Mouse (Mus musculus): ENCODE results near the gene Lgals12. TPM values are rescaled to one million over a fixed set of nuclear protein-coding genes. Genes with fewer than 3 reads are reported as not detected.

The Lgals12 gene
- total RNA-seq (2021), result 10 to 100 TPM; 18.9 to 67.5 TPM
- long read RNA-seq, experiment 1, transcript Lgals12-203 (10 exons, 2,470 nt), result major isoform, 15 of 48 reads
- long read RNA-seq, experiment 1, transcript Lgals12-202 (9 exons, 2,757 nt), result minor isoform, 11 of 48 reads
- long read RNA-seq, experiment 1, partial matches to known transcripts, result 9 of 48 reads
- long read RNA-seq, experiment 1, other reads (novel, unspliced or antisense), result 12 of 48 reads
- long read RNA-seq, experiment 2, transcript Lgals12-203 (10 exons, 2,470 nt), result major isoform, 6 of 15 reads
- long read RNA-seq, experiment 2, partial matches to known transcripts, result 4 of 15 reads
- long read RNA-seq, experiment 2, other reads (novel, unspliced or antisense), result 1 of 15 reads

- no peak for DNase-seq (ENCODE audit: low spot score in 2 of 2)
These were observed at the start of gene Lgals12 for GRCm38 (mm10) chr19:7606801-7607689. Lgals12 (minus strand) TSS chr19:7607193.

GRCm38 (mm10) chr19:7648913-7649666 lies 42.1 kb upstream of the Lgals12 start:
- no peak for DNase-seq (ENCODE audit: low spot score in 2 of 2)

- no peak for DNase-seq (ENCODE audit: low spot score in 2 of 2)
These were observed 26.8 kb upstream of the Lgals12 start for GRCm38 (mm10) chr19:7633786-7634185.

- DNase-seq (ENCODE audit: low spot score in 2 of 2), result no peak
These were observed 26.0 kb upstream of the Lgals12 start for GRCm38 (mm10) chr19:7633021-7633420.

- DNase-seq (ENCODE audit: low spot score in 2 of 2), result peak in 1 of 2 experiments; percentile 42
These were observed 10.7 kb upstream of the Lgals12 start for GRCm38 (mm10) chr19:7617696-7618095.

GRCm38 (mm10) chr19:7617085-7617484 lies 10.1 kb upstream of the Lgals12 start:
- DNase-seq (ENCODE audit: low spot score in 2 of 2), result no peak

GRCm38 (mm10) chr19:7616231-7616930 lies 9.4 kb upstream of the Lgals12 start:
- DNase-seq (ENCODE audit: low spot score in 2 of 2), result no peak

- DNase-seq (ENCODE audit: low spot score in 2 of 2), result no peak
These were observed 6.2 kb upstream of the Lgals12 start for GRCm38 (mm10) chr19:7613151-7613550.

- peak in 1 of 2 experiments; percentile 18 for DNase-seq (ENCODE audit: low spot score in 2 of 2)
These were observed 5.2 kb upstream of the Lgals12 start, which contains the start of gene Hrasls5 for GRCm38 (mm10) chr19:7611942-7612757. Hrasls5 (plus strand) TSS chr19:7612541.

GRCm38 (mm10) chr19:7607690-7608201 lies 753 bp upstream of the Lgals12 start:
- no peak for DNase-seq (ENCODE audit: low spot score in 2 of 2)

- DNase-seq (ENCODE audit: low spot score in 2 of 2), result no peak
These were observed 836 bp downstream of the Lgals12 start for GRCm38 (mm10) chr19:7605930-7606783.

- DNase-seq (ENCODE audit: low spot score in 2 of 2), result no peak
These were observed 2.0 kb downstream of the Lgals12 start for GRCm38 (mm10) chr19:7605013-7605412.

GRCm38 (mm10) chr19:7604107-7604506 lies 2.9 kb downstream of the Lgals12 start:
- DNase-seq (ENCODE audit: low spot score in 2 of 2), result no peak

GRCm38 (mm10) chr19:7601551-7601950 lies 5.4 kb downstream of the Lgals12 start:
- no peak for DNase-seq (ENCODE audit: low spot score in 2 of 2)

GRCm38 (mm10) chr19:7598481-7598880 lies 8.5 kb downstream of the Lgals12 start:
- peak in 1 of 2 experiments; percentile 16 for DNase-seq (ENCODE audit: low spot score in 2 of 2)

- peak in 1 of 2 experiments; percentile 20 for DNase-seq (ENCODE audit: low spot score in 2 of 2)
These were observed 11.5 kb downstream of the Lgals12 start for GRCm38 (mm10) chr19:7595534-7595933.

GRCm38 (mm10) chr19:7592018-7592417 lies 15.0 kb downstream of the Lgals12 start:
- no peak for DNase-seq (ENCODE audit: low spot score in 2 of 2)

- DNase-seq (ENCODE audit: low spot score in 2 of 2), result no peak
These were observed 16.2 kb downstream of the Lgals12 start for GRCm38 (mm10) chr19:7590795-7591194.

Data from adrenal gland, adult 18-20 months (tissue).